Mouse (Mus musculus): Measurements from ENCODE around the gene Triobp.

The Triobp gene

GRCm38 (mm10) chr15:78962885-78963284, 15.4 kb downstream of the Triobp start:
- DNase-seq (ENCODE audit: low spot score), result peak; percentile 84

GRCm38 (mm10) chr15:78971626-78972025, 24.1 kb downstream of the Triobp start:
- DNase-seq (ENCODE audit: low spot score), result no peak

DNA sequence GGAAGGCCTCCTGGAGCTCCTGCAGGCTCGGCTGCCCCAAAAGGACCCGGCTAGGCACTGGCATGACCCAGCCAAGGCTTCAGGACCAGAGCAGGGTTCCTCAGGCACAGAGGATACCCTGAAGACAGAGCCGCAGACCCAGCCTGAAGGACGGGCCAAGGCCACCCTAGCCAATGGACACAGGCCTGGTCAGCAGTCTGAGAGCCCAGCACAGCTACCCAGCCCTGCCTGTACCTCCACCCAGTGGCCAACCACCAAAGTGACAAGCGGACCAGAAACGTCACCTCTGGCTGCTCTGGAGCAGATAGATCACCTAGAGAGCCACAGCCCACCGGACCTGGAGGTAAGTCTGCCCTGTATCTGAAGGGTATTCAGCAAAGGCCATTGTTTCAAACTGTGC, 26.4 kb downstream of the Triobp start:
- no peak for DNase-seq (ENCODE audit: low spot score)

DNA sequence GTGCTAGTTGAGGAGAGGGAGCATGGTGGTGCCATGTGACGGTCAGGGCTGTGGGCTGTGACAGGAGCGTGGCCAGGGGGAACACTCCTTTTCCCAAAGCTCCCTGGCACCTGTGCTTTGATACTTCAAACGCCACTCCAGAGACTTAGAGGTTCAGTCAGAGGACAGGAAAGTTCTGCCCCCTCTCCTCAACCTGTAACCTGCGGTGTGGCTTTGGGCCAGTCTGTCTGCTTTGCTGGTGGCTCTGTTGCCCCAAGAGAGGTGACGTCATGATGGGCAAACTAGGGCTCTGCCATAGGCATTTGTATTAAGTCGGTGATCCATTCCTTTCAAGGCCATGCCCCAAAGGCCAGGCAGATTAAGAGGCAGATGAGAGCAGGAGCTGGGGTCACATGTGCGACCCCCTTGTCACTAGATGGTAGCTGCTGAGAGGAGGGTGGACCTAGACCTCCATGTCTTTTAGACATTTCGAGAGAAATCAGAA, 30.2 kb downstream of the Triobp start:
- DNase-seq (ENCODE audit: low spot score), result no peak

DNA sequence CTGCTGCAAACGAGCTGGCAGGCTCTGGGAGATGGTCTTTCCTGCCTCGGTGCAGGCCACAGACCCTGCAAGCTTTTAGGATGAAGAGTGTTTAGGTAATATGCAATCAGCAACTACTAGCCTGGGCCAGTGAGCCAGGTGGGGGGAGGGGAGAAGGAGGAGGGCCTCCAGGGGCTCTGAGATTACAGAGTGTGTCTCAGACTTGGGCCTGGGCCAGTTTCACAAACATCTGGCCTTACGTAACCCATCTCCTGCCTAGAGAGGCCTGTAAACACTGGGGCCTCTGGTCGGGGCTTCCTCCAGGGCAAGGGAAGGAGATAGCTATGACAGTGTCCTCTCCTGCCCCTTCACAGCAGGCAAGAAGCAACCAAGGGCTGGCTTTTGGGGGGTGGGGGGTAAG, 31.4 kb downstream of the Triobp start:
- peak; percentile 69 for DNase-seq (ENCODE audit: low spot score)

DNA sequence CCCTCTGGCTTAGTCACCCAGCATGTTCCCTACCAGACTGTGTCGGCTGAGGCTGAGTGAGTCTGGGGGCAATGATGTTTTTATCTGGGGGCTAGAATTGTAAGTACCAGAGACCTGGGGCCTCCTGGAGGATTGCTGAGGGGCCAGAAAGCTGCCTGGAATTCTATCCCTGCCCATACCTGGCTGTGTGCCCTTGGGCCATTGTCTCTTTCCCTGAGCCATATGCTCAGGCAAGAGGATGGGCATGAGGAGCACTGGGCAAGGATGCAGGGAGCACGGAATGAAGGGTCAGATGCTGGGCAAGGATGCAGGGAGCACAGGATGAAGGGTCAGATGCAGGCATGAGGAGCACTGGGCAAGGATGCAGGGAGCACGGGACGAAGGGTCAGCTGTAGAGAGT, 32.6 kb downstream of the Triobp start:
- DNase-seq (ENCODE audit: low spot score), result no peak

GRCm38 (mm10) chr15:78982658-78983435, 35.3 kb downstream of the Triobp start:
- peak; percentile 95 for DNase-seq (ENCODE audit: low spot score)

GRCm38 (mm10) chr15:78983436-78984285, 36.1 kb downstream of the Triobp start:
- peak; percentile 77 for DNase-seq (ENCODE audit: low spot score)

DNA sequence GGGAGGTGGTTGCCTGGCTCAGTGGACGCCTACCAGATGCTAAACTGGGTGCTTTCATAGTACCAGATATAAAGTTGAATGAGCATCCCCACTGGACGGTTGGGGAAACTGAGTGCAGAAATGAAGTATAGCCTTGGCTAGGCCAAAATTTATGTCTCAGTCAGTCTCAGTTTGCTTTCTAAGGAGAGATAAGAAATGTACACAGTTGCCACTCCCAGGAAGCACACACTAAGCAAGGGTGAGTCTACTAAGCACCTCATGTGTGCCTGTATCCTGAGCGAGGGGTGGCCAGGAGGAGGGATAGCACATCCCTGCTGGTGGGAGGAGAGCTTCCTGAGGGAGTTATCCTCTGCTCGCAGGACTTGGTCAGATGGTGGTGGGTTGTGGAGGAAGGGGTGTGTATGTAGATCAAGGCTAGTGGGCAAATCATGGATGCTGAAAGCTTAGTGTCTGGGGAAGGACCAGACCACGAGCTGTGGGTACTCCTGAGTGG, 36.8 kb downstream of the Triobp start:
- no peak for DNase-seq (ENCODE audit: low spot score)

DNA sequence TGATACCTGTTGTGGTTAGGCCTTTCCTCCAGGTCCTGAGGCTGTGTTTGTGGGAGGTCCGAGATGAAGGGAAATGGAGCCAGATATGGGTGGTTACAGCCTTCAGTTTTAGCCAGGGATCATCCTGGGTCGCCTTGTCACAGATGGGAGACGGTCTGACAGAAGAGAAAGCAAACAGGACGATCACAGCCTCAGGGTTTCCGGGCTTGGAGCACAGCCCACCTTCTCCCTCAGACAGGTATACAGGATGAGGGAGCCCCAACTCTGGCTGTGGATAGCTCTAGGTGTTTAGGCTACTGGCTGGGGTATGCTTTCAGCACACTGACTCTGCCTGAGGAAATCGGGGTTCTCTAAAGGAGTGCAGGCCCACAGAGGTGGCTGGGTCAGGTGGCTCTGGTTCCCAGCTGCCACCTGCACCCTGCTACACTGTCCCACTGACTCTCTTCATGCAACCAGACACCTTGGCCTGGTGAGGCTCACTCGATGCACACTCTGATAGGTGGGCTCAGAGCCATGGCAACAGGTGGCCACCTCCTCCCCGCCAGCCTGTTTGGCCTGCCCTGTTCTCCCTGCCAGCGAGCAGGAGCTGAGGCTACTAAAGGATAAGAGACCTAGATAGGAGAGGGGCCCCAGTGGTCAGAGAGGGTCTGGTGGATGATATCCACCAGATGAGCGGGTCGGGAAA, 39.2 kb downstream of the Triobp start:
- DNase-seq (ENCODE audit: low spot score), result no peak

GRCm38 (mm10) chr15:78988499-78988971, 41.0 kb downstream of the Triobp start:
- DNase-seq (ENCODE audit: low spot score), result no peak

DNA sequence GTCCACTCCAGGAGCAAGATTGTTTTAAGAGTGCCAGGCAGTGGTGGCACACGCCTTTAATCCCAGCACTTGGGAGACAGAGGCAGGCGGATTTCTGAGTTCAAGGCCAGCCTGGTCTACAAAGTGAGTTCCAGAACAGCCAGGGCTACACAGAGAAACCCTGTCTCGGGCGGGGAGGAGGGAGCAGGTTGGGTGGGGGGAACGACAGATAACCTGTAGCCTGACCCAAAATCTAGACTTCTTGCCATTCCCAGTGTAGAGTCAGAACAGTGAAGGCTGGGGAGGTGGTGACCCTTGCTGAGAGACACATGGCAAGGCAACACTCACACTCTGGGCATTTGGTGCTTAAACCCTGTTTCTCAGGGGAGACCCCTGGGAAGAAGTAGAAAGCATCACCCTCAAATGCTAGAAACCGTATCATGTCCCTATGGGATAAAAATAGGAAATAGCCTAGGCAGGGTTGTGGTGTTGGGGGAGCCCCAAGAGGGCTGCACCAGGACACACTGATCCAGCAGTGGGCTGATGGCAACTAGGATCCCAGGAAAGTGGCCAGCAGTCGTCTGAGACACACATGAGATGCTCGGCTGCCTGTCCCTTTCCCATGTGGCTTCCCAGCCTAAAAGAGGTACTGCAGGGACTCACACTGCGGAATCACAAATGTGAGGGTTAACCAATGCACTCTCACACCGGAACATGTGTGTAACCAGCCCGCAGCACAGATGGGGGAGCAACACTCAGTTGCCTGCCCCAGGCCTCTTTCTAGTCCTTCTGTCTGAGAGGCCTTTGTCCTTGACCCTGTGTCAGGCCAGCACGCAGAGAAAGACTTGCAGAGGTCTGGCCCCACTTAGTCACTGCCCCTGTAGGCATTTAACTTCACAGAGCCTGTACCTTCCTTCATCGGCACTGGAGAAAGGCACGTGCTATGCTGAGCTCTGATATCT, 41.9 kb downstream of the Triobp start:
- DNase-seq (ENCODE audit: low spot score), result no peak

DNA sequence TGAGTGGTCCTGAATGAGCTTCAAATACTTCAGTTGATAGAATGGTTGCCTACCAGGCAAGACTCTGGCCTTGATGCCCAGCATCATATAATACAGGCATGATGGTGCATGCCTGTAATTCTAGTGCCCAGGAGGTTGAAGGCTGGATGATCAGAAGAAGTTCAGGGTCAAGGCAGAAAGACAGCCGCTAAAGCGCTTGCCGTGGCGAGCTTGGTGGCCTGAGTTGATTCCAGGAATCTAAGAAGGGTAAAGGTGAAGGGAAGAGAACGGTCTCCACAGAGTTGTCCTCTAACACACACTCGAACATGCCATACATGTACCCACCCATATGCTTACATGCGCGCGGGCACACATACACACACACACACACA, 42.6 kb downstream of the Triobp start:
- no peak for DNase-seq (ENCODE audit: low spot score)

- no peak for DNase-seq (ENCODE audit: low spot score)
Observed at GRCm38 (mm10) chr15:78990970-78991525, 43.5 kb downstream of the Triobp start.

GRCm38 (mm10) chr15:78992235-78992634, 44.7 kb downstream of the Triobp start:
- no peak for DNase-seq (ENCODE audit: low spot score)

DNA sequence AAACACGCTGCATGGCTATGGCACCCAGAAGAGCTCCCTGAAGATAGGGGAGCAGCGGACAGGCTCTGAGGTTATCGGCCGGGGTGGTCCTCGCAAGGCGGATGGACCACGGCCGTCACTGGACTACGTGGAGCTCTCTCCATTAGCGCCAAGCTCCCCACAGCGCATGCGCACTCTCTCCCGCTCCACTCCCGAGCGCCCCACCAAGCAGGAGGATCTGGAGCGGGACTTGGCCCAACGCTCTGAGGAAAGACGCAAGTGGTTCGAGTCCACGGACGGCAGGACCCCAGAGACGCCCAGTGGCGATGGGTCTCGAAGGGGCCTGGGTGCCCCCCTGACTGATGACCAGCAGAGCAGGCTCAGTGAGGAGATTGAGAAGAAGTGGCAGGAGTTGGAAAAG, 45.4 kb downstream of the Triobp start:
- DNase-seq (ENCODE audit: low spot score), result no peak

- no peak for DNase-seq (ENCODE audit: low spot score)
Observed at GRCm38 (mm10) chr15:78995916-78996315, 48.4 kb downstream of the Triobp start.

DNA sequence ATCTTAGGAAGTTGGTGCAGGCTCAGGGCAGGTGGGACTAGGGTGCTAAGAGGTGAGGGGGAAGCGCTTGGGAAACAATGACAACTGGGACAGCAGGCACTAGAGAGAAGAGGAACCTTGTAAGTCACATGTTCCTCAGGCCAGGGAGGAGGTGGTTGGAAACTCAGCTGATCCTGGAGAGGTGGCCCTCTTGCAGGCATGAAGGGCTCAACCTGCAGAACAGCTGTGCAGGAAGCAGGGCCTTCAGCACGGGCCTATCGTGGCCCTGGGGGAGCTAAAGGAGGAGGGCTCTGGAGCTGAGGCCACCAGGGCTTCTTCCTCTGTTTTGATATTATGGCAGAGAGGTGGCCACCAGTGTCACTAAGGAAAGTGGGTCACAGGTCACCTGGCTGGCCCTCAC, 49.1 kb downstream of the Triobp start:
- no peak for DNase-seq (ENCODE audit: low spot score)

DNA sequence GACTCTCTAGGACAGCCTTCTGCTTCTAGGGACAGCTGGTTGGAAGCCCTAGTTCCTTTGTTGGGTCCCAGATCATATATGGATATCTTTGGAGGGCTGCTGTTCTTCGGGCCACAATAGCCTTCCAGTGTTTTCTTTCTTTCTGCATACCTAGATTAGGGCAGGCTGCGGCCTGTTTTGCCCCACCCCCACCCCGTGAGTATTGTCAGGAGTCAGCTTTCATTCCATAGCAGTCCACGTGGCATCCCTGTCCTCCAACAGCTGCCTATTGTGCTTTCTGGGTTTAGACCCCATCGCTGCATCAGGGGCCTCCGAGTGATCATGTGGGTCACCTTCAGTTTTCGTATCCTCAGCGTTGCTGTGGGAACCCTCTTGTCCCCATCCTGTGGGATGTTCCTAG, 50.8 kb downstream of the Triobp start:
- DNase-seq (ENCODE audit: low spot score), result no peak

- DNase-seq (ENCODE audit: low spot score), result no peak
Observed at GRCm38 (mm10) chr15:78999586-78999985, 52.1 kb downstream of the Triobp start.

GRCm38 (mm10) chr15:79000357-79000791, 52.9 kb downstream of the Triobp start:
- no peak for DNase-seq (ENCODE audit: low spot score)

All from embryo, embryonic 10.5 days (tissue).